Mouse (Mus musculus): ENCODE results near the gene Neil1.

Neil1 gene

DNA sequence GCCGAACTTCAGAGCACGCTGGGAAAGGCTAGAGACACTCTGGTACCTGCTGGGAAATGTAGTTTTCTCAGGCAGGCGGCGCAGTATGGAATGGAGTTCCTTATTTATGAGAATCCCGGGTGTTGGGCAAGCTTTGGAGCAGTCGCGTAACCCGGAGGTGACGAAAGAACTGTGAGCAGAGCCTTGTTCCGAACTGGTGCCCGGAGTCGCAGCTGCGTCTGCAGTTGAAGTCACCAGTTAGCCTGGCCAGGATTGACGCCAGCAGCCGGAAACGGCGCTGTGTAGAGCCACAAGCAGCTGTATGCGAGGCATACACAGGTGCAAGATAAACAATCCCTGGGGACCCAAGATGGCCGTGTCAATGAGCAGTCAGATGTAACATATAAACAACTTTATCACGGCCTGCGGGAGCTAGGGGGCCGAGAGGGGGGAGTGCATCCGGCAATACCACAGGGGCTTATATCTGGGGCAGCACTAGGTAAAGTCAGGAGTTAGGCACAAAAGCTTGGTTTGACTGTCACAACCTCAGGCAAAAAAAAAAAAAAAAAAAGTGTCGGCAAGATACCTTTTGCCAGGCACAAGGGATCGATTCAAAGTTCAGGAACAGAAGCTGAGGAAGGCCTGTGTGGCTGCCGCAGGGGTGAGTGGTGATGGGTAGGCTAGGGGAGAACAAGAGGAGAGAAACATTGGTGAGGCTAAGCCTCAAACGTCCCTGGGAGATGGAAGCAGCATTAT lies at the start of gene Neil1:
Gene Neil1 (minus strand): TSS at position 162 of the 735 bp plus-strand sequence.
- peak; percentile 87 to 88 for DNase-seq (ENCODE audit: low spot score in 2 of 2)

DNA sequence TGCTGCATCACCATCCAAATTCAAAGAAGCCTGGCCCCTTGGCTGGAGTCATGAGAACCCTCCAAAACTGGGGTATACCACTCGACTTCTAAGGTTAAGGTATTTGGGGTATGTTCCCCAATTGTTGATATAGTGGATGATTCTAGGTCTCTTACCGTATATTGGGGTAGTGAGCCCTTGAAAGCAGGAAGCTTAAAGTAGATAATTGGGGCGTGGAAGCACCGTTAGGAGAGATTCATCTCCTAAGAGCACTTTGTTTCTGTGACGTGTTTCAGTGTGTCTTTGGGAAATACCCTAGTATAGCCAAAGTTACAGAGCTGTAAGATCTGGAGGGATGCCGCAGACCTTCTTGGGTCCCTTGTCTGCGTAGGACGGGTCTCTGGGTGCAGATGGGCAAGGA lies 49.3 kb upstream of the Neil1 start:
- no peak for DNase-seq (ENCODE audit: low spot score in 2 of 2)

DNA sequence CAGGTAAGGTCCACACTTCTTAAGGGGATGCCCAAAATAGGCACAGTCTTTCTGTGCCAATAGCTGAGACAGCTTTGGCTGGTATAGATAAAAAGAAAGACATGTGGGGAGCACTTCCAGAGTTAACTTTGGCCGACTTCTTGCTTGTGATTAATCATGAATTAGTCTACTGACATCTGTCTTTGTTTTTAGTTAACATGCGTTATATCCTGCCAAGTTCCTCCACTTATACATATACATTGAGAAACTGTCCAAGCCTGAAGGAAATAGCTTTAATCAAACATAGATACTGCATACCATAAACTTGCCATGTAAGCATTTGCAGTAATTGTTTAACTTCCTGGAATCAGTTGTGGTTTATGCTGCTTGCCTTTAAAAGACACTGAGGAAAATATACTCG lies 48.6 kb upstream of the Neil1 start:
- no peak for DNase-seq (ENCODE audit: low spot score in 2 of 2)

DNA sequence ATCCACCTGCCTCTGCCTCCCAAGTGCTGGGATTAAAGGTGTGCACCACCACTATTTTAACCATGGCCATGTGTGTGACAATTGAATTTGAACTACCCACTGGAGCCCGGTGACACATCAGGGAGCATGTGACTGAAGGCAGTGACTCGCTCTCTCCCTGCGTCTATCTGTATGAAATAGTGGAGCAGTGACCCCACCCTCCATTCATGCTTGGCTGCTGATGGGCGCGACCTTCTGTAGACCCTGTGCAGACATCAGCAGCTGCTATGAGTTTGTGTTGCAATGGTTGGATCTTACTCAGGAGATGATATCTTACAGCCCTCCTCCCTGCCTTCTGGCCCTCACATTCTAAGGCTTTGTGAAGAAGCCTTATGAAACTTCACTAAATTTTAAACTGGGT lies 20.3 kb upstream of the Neil1 start:
- DNase-seq (ENCODE audit: low spot score in 2 of 2): no peak

DNA sequence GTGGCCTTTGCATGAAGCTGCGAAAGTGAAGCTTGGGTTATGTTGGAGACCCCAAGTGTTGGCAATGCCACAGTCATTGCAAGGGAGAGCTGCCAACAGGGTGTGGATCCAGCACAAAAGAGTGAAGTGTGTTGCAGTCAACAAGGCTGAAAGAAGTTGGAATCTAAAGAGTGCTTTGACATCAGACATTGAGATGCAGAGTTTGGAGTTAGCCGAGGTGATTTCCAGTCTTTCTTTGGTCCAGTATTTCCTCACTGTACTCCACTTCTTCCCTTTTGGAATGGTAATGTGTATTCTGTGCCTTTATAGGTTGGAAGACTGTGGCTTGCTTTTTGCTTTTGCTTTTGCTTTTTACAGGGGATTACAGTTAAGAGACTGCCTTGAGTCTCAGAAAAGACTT lies 18.1 kb upstream of the Neil1 start:
- no peak for DNase-seq (ENCODE audit: low spot score in 2 of 2)

DNA sequence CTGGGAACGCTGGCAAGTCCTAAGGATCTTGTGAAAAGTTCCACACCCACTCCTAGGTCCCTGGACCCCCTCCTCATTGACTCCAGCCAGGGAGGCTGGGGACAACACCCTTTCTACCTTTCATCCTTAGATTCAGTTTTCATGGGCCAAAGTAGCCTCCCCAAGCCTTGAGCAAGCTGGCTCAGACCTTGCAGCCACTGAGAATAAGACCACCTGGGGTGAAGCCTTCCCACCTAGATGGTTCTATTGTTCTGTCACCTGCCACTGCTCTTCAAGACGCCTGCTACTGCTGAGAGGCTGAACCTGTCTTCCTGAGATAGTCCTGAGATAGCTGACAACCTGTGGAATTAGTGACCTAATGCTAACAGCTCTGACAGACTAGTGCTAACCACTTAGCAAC lies 15.0 kb upstream of the Neil1 start:
- DNase-seq (ENCODE audit: low spot score in 2 of 2): no peak

DNA sequence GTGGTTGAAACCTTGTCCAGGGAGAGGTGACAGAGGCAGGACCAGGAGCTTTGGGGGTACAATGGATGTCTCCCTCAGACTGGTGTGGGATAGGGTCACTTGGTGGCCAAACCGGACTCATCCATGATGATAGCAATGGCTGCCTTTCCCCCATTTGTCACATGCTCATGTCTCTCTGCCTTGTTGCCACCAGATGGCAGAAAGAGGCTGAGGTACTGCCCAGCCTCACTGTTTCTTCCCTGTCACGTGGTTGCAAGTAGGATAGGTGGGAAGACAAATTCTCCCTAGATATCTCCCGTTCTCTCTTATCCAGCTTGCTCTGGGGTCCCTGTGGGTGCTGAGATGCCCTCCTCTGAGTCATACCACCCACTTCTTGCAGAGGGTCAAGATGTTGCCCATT lies 14.4 kb upstream of the Neil1 start:
- no peak for DNase-seq (ENCODE audit: low spot score in 2 of 2)

DNA sequence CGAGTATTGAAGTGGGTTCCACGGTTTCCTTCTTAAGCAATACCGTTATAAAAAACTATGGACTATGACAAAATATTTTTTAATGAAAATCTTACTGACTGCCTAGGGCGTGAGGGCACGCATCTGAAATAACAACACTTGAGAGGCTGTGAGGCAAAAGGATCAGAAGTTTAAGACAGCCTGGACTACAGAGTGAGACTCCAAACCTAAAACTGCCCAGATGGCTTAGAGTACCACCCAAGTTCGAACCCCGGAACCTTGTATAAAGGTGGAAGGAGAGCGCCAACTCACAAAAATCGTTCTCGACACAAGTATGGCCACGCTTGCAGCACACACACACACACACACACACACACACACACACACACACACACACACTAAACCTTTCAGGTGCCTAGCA lies 10.4 kb upstream of the Neil1 start:
- DNase-seq (ENCODE audit: low spot score in 2 of 2): no peak

DNA sequence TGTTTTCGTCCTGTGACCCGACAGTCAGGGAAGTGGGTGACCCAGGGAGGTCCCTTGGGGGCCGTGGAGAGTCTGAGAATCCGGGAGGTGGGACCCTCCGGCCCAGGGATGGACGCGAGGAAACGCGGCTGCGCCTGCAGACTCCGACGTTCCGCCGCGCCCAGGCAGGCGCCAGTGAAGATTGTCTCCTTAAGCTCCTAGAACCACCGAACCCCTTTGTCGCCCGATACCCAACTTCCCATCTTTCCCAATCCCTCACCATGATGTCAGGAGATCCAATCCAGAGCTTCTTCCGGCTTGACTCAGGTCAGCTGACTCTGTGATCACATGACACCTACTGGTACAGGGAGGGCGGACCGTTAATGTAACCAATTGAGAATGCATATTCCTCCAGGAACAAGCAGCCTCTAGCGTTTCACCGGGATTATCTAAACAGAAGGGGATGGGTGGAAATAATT lies 9.9 kb upstream of the Neil1 start, which contains the start of gene Commd4:
Gene Commd4 (minus strand): TSS at position 319 of the 458 bp plus-strand sequence.
- DNase-seq (ENCODE audit: low spot score in 2 of 2): peak; percentile 88 to 89

DNA sequence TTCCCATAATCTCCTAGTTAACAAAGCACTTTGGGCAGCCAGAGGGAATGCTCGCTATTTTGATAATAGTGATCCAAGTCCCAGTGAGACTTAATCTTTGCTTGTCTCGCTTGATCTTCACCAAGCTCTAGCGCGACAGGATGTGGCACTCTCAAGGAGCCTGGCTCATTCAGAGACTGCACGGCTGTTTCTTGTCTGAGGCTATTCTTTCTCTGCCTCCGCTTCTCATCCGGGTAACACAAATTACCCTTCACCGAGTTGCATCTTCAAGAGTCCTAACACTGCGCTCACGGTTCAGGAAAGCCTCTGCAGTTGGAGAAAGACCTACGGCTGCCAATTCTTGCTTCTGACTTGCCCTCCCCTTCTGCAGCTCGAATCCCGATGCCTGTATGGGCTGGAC lies 9.4 kb upstream of the Neil1 start:
- no peak for DNase-seq (ENCODE audit: low spot score in 2 of 2)

DNA sequence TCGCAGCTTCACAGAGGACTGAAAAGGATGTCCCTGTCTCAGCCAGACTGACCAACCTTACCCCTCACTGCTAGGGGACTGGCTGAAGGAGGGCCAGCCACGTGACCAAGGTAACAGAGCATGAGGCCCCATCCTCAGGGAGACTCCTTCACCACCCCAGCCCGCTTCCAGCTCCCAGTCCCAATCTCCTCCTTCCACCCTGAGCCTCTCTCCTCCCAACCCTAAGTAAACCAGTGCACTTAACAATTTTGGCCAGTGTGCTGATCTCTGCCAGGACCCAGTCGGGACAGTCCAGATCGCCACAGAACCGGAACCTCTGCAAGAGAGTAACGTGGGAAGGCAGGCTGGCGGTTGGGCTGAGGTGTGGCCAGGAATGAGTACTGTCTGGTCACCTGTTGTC lies 8.7 kb upstream of the Neil1 start:
- DNase-seq (ENCODE audit: low spot score in 2 of 2): no peak

DNA sequence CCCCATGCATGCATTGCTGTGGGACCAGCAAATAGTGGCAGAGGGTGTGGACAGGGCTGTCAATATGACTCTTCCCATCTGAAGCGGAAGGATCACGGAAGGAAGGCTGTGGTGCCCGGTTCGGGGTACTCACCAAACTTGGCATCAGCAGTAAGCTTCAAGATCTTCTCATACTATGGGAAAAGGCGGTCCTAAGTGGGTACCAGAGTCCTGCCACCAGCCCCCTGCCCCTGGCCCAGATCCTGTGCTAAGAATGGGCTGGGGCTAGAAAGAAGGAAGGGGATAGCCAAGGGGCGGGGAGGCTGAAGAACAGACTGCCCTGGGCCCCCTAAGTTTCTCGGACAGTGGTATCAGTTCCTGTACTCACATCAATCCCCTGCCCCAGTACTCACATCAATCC lies 8.3 kb upstream of the Neil1 start:
- no peak for DNase-seq (ENCODE audit: low spot score in 2 of 2)

DNA sequence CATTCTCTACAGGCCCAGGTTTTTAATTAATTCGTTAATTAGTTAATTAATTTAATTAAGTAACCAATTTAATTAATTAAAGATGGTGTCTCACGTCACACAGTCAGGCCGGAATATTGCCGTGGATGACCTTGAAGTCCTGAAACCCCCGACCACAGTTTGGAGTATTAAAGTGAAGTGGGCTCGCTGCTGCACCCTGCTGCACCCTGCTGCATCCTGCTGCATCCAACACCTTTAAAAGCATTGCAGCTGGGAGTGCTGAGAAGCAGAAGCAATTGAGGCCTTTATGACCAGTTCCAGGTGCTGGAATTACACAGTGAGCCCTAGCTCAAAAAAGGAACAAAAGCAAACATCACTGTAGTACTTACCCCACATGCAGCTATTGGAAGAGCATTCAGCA lies 4.2 kb upstream of the Neil1 start:
- no peak for DNase-seq (ENCODE audit: low spot score in 2 of 2)

DNA sequence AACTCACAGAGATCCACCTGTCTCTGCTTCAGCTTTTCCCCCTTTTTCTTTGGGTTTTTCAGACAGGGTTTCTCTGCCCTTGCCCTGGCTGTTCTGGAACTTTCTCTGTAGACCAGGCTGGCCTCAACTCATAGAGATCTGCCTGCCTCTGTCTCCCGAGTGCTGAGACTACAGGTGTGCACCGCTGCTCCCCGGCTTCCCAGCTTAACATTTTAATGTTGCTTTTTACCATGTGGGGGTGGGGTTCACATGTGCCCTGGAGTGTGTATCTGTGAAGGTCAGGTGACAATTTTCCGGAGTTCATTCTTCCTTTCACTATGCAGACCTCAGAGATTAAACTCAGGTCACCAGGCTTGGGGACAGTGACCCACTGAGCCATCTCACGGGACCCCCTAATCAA lies 2.1 kb upstream of the Neil1 start:
- no peak for DNase-seq (ENCODE audit: low spot score in 2 of 2)

DNA sequence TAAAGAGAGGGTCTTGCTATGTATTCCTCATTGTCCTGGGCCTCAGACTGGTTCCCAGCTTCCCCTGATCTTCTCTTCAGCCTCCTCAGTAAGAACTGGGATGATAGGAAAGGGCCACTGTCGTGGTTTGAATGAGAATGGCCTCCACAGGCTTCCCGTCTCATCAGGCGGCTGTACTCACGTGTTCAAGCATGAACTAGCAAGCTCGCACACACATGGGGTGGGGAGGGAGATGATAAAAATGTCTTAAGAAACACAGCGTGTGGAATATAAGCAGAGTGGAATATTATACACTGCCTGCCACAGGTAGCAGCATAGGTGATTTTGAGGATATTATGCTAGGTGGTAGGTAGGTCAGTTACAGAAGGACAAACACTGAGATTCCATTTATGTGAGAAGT lies 916 bp upstream of the Neil1 start:
- no peak for DNase-seq (ENCODE audit: low spot score in 2 of 2)

DNA sequence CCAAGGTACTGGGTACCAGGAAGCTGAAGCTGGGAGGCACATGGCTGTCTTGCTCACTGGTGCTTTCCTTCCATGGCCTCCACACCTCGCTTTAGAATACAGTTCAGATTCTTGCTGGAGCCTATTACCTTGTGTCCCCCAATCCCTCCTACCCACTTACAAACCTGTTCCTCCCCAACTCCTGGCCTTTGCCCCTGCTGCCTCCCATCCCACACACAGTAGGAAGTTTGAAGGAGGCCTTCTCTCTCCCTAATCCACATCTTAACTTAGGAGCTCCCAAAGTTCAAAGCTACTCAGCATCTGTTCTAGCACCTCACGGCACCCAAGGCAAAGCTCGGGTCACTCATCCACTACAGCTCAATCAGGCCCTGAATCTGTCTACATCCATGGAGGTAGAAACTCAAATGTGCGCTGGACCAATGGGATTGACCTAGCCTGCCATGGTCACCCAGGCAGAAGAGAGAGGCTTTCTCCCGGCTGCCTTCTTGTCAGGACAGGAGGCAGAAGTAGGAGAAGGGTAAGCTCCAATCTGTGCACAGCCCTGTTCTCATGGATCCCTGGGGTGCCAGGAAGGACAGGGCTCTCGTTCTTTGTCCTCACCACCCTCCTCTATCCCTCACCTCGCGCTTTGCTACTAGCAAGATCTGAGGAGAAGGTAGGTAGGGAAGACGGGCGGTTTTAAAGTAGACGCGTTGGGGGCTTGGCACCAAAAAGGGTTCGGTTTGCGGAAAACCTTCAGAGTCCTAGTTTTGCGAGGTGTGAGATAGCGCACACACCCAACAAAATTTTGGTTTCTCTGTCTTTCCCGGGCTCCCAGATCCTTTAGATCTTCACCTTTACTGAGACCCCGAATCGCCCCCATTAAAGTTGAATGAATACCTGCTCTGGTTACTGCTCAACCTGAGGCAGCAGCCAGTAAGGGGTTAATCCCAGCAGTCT lies 631 bp downstream of the Neil1 start:
- DNase-seq (ENCODE audit: low spot score in 2 of 2): no peak

DNA sequence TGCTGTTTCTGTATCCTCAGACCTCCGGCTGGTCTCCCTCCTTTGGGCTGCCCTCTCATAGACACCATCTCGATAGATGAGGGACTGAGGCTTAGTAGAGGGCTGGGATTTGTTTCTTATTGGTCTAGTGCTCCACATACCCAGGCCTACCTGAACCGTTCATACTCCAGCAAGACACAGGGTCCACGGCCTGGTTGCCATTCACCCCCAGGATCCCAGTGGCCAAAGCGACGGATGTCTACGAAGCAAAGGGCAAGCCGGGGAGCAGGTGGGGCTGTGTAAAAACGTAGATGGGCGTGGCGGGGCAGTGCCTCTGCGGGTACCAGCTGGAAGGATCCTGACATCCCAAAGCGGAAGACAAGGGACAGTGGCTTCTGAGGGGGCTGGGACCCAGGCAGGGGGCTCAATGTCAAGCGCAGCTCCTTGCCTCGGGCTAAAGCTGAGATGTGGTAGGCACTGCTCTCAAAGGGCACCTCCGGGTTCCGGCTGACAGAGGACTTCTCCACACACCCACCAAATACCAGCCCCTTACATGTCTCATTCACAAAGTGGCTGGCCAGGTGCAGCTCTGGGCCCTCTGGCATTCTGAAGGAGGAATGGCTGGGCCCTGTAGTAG lies 1.5 kb downstream of the Neil1 start:
- no peak for DNase-seq (ENCODE audit: low spot score in 2 of 2)

DNA sequence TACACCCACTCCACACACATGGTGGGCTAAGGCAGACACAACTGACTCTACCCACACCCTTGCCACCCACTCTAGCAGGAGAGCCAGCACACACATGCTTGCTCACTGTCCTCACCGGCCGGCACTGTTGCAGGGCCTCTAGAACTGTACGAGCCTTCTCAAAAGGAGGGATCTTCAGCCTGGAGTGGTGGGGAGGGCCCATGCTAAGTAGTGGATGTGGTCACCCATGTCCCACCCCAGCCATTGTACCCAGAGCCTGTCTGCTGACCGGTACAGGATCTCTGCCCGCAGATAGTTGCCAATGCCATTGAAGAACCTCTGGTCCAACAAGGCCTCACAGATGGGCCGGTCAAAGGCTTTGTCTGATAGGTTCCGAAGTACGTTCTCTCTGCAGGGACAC lies 3.3 kb downstream of the Neil1 start:
- DNase-seq (ENCODE audit: low spot score in 2 of 2): no peak

DNA sequence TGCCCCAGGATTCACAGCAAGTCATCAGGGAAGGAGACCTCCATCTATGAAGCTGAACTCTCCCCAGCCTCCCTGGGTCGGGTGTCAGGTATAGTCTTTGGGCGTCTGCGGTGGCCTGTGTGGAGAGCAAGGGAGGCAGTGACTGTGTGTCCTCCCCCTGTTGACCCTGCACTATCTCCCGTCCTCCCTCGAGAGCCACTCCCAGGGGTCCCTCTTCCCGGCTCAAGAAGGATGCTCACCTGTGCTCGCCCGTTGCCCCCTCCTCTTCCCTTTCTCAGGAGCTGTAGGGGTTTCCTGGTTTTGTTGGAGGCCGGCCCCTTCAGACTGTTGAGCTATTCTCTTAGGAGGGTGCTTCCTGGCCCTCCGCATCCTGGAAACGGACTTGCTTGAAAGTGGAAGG lies 4.9 kb downstream of the Neil1 start:
- DNase-seq (ENCODE audit: low spot score in 2 of 2): no peak

DNA sequence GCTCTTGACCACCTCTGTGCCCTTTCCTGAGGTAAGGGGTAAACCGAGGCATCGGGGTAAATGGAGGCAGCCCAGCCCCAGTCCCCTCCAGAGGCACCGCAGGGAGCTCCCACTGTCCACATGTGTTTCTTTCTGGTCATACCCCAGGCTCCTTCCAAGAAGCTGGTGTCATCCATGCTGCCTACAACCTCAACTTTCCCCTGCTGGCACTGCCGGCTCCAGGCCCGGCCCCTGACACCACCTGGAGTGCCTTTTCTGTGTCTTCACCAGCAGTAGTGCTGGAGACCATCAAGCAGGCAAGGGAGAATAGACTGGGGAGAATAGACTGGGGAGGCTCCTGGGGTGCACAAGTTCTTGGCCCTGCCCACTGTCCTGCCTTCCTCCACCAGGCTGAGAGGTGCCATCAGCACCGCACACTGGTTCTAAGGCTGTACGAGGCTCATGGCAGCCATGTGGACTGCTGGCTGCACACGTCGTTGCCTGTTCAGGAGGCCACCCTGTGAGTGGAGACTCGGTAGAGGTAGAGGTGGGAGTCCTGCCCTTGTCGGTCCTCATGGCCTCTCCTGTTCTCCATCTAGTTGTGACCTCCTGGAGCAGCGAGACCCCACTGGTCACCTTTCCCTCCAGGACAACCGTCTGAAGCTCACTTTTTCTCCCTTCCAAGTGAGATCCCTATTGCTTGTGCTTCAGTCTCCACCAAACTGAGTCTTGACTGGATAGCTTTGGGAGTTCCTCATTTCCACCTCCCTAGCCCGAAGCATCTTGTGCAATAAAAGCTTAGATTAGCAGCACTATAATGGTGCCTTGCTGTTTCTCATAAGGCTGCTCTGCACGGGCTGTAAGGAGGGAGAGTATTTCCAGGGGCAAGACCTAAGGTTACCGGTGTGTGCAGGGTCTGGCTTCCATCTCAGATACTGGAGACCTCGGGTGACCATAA lies 6.4 kb downstream of the Neil1 start:
- no peak for DNase-seq (ENCODE audit: low spot score in 2 of 2)

DNA sequence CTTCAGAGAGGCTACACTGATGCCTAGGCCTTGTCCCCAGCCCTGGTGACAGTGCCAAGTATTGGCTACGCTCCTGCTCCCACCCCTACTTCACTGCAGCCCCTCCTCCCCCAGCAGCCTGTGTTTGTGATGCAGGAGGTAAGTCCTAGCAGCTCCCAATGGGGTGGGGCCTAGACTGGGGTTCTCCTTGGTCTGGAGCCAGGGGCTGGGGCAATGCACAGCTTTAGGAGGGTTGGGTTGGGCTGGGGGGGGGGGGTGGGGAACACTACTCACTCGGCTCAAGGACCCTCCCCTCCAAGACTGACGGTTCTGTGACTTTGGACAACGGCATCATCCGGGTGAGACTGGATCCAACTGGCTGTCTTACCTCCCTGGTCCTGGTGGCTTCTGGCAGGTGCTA lies 8.5 kb downstream of the Neil1 start:
- DNase-seq (ENCODE audit: low spot score in 2 of 2): no peak
